Comparison of ENCODE assay signal across 8 mouse cellular contexts in genomic region chr15:99972989-99973911, GRCm38 (mm10). TPM values are rescaled to one million over a fixed set of nuclear protein-coding genes. Genes with fewer than 3 reads are reported as not detected.
A peak's percentile ranks its signal among the peaks of the same experiment; 100 is the strongest.
DNase-seq lines count a peak whose midpoint lies in the region; ATAC-seq and TF ChIP-seq lines count a peak whose summit lies in the region.

No protein-coding gene starts in this region.

- under 1% methylated on average over 83 of the region's 84 CpGs for WGBS in heart, embryonic 13.5 days
- under 1% methylated on average over 70 of the region's 84 CpGs for WGBS in kidney, embryonic 16.5 days
- WGBS in lung, adult 2 months = under 1% methylated on average over 84 of the region's 84 CpGs
- WGBS in neural tube, embryonic 15.5 days = under 1% methylated on average over 80 of the region's 84 CpGs

- H3K27ac ChIP-seq in heart, embryonic 13.5 days (replicated peaks) = peak overlapping the region; percentile 96
- H3K27ac ChIP-seq in kidney, embryonic 16.5 days (ENCODE audit: low read length) = peak overlapping the region; percentile 99
- H3K27ac ChIP-seq in neural tube, embryonic 15.5 days (replicated peaks) = peak overlapping the region; percentile 99

- peak; percentile 49 for DNase-seq in CD4-positive, CD25-positive, alpha-beta regulatory T cell, adult 2 months (ENCODE audit: low read depth, low spot score)
- DNase-seq in adrenal gland, adult (ENCODE audit: inconsistent age in 2 of 2, low spot score in 1 of 2) = peak; percentile 54 to 86
- peak; percentile 93 for DNase-seq in embryo, embryonic 9.5 days (ENCODE audit: extremely low spot score)
- peak; percentile 35 for DNase-seq in lung, adult 2 months
- DNase-seq in thymus, postnatal 4 days = peak; percentile 78

- no peaks in the 10 kb centered on the region for H3K9me3 ChIP-seq in heart, embryonic 13.5 days
- no peaks in the 10 kb centered on the region for H3K9me3 ChIP-seq in kidney, embryonic 16.5 days (ENCODE audit: low read length)
- H3K9me3 ChIP-seq in neural tube, embryonic 15.5 days (replicated peaks) = no peaks in the 10 kb centered on the region

- peak overlapping the region; percentile 88 for H3K9ac ChIP-seq in heart, embryonic 13.5 days
- H3K9ac ChIP-seq in kidney, embryonic 16.5 days (replicated peaks; ENCODE audit: low read length) = peak overlapping the region; percentile 95
- H3K9ac ChIP-seq in neural tube, embryonic 15.5 days (replicated peaks) = peak overlapping the region; percentile 81

- ATAC-seq in heart, embryonic 13.5 days (ENCODE audit: extremely low read depth, insufficient number of reproducible peaks, low FRiP score, low TSS enrichment) = peak; percentile 75
- peak; percentile 93 for ATAC-seq in kidney, embryonic 16.5 days (ENCODE audit: low FRiP score, low TSS enrichment)
- ATAC-seq in neural tube, embryonic 15.5 days (ENCODE audit: low FRiP score) = peak; percentile 85

- peak overlapping the region; percentile 89 for H3K4me2 ChIP-seq in heart, embryonic 13.5 days
- H3K4me2 ChIP-seq in kidney, embryonic 16.5 days (replicated peaks; ENCODE audit: low read depth, low read length) = peak overlapping the region; percentile 70
- H3K4me2 ChIP-seq in neural tube, embryonic 15.5 days = peak overlapping the region; percentile 87

- H3K4me3 ChIP-seq in heart, embryonic 13.5 days = peak overlapping the region; percentile 74
- H3K4me3 ChIP-seq in kidney, embryonic 16.5 days (ENCODE audit: low read length) = peak overlapping the region; percentile 98
- peak overlapping the region; percentile 82 for H3K4me3 ChIP-seq in lung, adult 2 months (replicated peaks; ENCODE audit: extremely low read depth, low read depth, low read length)
- H3K4me3 ChIP-seq in neural tube, embryonic 15.5 days (replicated peaks) = peak overlapping the region; percentile 96

- peaks cover 26% of the 10 kb centered on the region for H3K4me1 ChIP-seq in heart, embryonic 13.5 days
- H3K4me1 ChIP-seq in kidney, embryonic 16.5 days (ENCODE audit: insufficient read depth, low read length) = peaks cover 10% of the 10 kb centered on the region; the same call in 1 of the 2 replicates
- H3K4me1 ChIP-seq in lung, adult 2 months (ENCODE audit: control insufficient read depth, insufficient read depth, low read length) = peaks cover 8% of the 10 kb centered on the region
- peaks cover 16% of the 10 kb centered on the region for H3K4me1 ChIP-seq in neural tube, embryonic 15.5 days

- no peaks in the 10 kb centered on the region for H3K36me3 ChIP-seq in heart, embryonic 13.5 days
- H3K36me3 ChIP-seq in kidney, embryonic 16.5 days (ENCODE audit: insufficient read depth, low read length) = no peaks in the 10 kb centered on the region
- H3K36me3 ChIP-seq in neural tube, embryonic 15.5 days = no peaks in the 10 kb centered on the region

- no peak for TF ChIP-seq CTCF in lung, adult 2 months (IDR thresholded peaks at IDR 0.05; ENCODE audit: insufficient read depth, low read length)

- TF ChIP-seq POLR2A in lung, adult 2 months (IDR thresholded peaks at IDR 0.05; ENCODE audit: borderline replicate concordance, extremely low read depth, low read depth, low read length) = no peak

- no peaks in the 10 kb centered on the region for H3K27me3 ChIP-seq in heart, embryonic 13.5 days (replicated peaks)
- no peaks in the 10 kb centered on the region for H3K27me3 ChIP-seq in kidney, embryonic 16.5 days (ENCODE audit: insufficient read depth, low read length)
- H3K27me3 ChIP-seq in neural tube, embryonic 15.5 days (replicated peaks) = no peaks in the 10 kb centered on the region

RNA-seq across cellular contexts. Expression of gene Larp4, which starts 3.4 kb away (rescaled TPM):
- polyA plus RNA-seq in heart, embryonic 13.5 days (2015; fragmentation: Nextera tagmentation; extraction: Ambion mirVana) = 24.1 and 25.2 TPM in 2 replicates
- 33.7 and 39.6 TPM in 2 replicates for polyA plus RNA-seq in kidney, embryonic 16.5 days (2015; fragmentation: Nextera tagmentation; extraction: Ambion mirVana)
- 40.4 and 41.3 TPM in 2 replicates for polyA plus RNA-seq in lung, adult 2 months (2012; rRNA removed)
- 19.4 and 23.0 TPM in 2 replicates for polyA plus RNA-seq in neural tube, embryonic 15.5 days (2015; fragmentation: Nextera tagmentation; extraction: Ambion mirVana)

RNA-seq across cellular contexts. Expression of gene Fam186a, which starts 6.4 kb away (rescaled TPM):
- not detected in 2 replicates for polyA plus RNA-seq in heart, embryonic 13.5 days (2015; fragmentation: Nextera tagmentation; extraction: Ambion mirVana)
- polyA plus RNA-seq in kidney, embryonic 16.5 days (2015; fragmentation: Nextera tagmentation; extraction: Ambion mirVana) = 0.02 TPM in 1 of 2 replicates, not detected in the other
- 0.04 TPM in 1 of 2 replicates, not detected in the other for polyA plus RNA-seq in lung, adult 2 months (2012; rRNA removed)
- polyA plus RNA-seq in neural tube, embryonic 15.5 days (2015; fragmentation: Nextera tagmentation; extraction: Ambion mirVana) = not detected in 2 replicates

Comparison
In these comparisons a context has a peak if more than half of its experiments do, and no peak if none do; other contexts are left out.
1. Peak in every context shown above with its lines: DNase-seq, ATAC-seq, H3K4me3 ChIP-seq and H3K27ac ChIP-seq.
2. DNase-seq: peak in every context shown above with its lines; median percentile 93 in embryo, embryonic 9.5 days; 78 in thymus, postnatal 4 days; 70 in adrenal gland, adult; 49 in CD4-positive, CD25-positive, alpha-beta regulatory T cell, adult 2 months; 35 in lung, adult 2 months.